Mouse (Mus musculus) frontal cortex, postnatal 25 days (tissue): Measurements from ENCODE around the gene Glb1.

Experiments
- DNase-seq, 2 experiments: peaks; one replicate each; pipeline ENCODE4 v3.0.0; 2022; ENCODE audit warnings: low spot score in 2 of 2

Gene Glb1

GRCm38 (mm10) chr9:114394677-114395076 lies 6.2 kb upstream of the Glb1 start:
- no peak for DNase-seq

GRCm38 (mm10) chr9:114395258-114395657 lies 5.6 kb upstream of the Glb1 start:
- no peak for DNase-seq

DNA sequence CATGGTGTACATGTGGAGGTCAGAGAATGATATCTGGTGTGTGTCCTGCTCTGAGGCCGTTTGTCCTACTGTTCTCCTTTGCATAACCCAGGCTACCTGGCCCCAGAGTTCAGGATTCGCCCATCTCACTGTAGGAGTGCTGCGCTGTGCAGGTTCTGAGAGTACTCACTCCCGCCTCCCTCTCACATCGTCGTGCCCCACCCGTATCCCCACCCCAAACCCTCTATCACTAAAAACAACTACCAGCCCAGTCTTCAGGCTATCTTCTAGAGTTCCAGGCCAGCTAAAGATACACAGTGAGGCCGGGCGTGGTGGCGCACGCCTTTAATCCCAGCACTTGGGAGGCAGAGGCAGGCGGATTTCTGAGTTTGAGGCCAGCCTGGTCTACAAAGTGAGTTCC lies 1.2 kb upstream of the Glb1 start:
- DNase-seq = no peak

DNA sequence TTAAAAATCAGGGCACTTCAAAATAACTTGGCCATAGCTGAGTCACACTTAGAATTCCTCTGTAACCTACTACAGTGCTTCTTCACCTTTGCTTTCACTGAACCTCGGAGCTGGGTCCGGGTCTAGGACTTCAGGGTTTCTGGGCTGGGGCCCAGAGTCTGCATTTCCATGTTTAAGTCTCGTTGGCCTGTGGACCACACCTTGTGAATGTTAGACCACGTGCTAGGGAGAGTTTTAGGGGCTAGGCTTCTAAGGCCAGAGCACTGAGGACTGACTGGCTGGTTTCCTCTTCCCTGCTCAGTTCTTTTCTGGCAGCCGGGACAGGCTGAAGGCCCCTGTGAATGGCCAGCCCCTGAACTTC lies 308 bp upstream of the Glb1 start:
- DNase-seq = no peak

DNA sequence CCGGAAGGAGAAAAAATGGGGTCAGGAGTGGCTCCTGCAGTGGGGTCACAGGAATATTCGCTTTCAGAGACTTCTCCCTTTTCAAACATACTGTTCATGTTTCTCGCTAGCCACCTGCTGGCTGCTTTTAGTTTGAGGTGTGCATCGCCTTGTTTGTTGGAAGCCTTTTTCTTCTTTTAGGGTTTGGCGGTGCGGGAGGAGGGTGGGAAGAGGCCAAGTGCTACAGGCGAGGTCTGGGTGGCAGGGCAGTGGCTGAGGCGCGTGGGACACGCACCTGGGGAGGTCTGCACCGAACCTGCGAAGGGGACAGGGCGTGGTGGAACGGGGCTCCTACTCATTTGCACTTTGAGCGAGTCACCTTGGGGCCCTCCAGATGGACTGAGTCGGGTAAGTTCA lies 807 bp downstream of the Glb1 start:
- DNase-seq = peak in 1 of 2 experiments; percentile 10

GRCm38 (mm10) chr9:114407676-114408075 lies 6.8 kb downstream of the Glb1 start:
- no peak for DNase-seq

- no peak for DNase-seq
Measured at GRCm38 (mm10) chr9:114410313-114410862, 9.5 kb downstream of the Glb1 start.

DNA sequence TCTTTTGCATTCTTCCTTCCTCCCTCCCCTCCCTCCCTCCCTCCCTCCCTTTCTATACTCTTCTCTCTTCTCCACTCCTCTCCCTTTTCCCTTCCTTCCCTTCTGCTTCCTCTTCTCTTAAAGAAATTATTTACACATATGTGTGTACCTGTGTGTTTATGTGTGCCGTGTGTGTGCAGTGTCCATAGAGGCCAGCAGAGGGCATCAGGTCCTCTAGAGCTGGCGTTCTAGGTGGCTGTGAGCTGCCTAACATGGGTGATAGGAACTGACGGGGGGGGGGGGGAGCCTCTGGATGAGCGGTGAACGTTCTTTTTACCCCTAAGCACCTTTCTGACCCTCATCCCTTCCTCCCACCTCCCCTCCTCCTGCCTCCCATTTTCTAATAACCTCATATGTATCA lies 10.4 kb downstream of the Glb1 start:
- no peak for DNase-seq

GRCm38 (mm10) chr9:114412406-114412805 lies 11.5 kb downstream of the Glb1 start:
- DNase-seq = no peak

- DNase-seq = no peak
Measured at GRCm38 (mm10) chr9:114413866-114414265, 13.0 kb downstream of the Glb1 start.

GRCm38 (mm10) chr9:114415701-114416100 lies 14.8 kb downstream of the Glb1 start:
- peak in 1 of 2 experiments; percentile 24 for DNase-seq

DNA sequence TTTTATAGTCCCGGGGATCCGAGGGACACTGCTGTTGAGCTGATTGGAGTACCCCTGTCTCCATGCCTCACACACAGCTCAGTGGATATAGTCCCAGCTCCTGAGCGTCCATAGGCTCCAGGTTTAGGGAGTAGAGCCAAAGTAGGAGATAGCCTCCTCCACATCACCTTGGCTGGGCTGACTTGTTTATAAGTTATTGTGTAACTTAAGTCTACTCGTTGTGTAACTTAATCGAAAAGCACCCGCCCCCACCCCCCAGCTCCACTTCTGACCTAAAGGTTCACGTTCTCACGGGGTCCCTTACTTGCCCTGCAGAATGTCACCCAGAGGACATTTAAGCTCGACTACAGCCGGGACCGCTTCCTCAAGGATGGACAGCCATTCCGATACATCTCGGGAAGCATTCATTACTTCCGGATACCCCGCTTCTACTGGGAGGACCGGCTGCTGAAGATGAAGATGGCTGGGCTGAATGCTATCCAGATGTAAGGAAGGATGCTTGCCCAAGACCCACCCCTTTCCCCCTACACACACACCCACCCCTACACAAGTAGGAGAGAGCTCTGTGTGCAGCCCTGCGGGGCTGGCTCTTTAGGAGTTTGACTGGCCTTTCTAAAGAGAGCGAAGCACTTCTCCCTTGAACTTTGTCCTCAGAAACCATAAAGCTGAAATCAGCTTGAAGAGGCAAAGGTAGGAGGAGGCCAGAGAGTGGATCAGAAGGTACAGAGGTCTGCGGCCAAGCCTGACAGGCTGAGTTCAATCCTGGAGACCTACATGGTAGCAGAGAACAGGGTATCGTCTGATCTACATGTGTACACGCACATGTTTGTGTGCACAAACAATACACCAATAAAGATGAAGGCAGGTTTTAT lies 16.0 kb downstream of the Glb1 start:
- DNase-seq = no peak

GRCm38 (mm10) chr9:114418187-114418586 lies 17.3 kb downstream of the Glb1 start:
- DNase-seq = no peak

GRCm38 (mm10) chr9:114420443-114420842 lies 19.6 kb downstream of the Glb1 start:
- DNase-seq = no peak

DNA sequence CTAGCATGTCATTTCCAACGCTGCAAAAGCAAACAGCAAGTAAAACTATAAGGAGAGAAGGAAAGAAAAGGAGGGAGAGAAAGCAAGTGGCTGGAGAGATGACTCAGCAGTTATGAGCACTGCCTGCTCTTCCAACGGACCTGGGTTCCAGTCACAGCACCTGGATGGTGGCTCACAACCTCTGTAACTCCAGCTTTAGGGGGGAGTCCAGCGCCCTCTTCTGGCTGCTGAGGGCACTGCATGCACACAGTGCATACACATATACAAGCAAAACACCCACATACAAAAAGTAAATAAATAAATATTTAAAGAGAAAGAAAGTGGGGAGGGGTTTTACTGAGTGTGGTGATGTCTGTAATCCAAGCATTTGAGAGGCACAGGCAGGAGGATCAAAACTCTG lies 20.2 kb downstream of the Glb1 start:
- DNase-seq = no peak

GRCm38 (mm10) chr9:114421797-114422196 lies 20.9 kb downstream of the Glb1 start:
- no peak for DNase-seq

- DNase-seq = no peak
Measured at GRCm38 (mm10) chr9:114425576-114425975, 24.7 kb downstream of the Glb1 start.

DNA sequence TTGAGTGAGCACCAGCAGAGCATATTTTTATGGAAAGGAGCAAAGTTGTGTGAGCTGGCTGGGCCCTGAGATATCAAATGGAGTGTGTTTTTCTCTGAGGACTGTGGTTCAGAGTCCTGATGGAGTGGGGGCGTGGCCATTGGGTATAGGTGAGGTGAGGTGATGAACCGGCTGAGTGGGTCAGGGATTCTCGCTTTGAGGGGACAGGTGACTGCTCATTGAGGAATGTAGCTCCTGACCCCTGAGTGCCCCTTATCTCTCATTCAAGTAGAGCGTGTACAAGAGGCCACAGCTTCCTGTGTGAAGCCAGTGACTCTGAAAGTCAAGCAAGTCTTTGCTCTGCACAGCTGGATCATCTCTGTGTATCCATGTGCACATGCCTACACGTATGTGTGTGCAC lies 25.3 kb downstream of the Glb1 start:
- no peak for DNase-seq

DNA sequence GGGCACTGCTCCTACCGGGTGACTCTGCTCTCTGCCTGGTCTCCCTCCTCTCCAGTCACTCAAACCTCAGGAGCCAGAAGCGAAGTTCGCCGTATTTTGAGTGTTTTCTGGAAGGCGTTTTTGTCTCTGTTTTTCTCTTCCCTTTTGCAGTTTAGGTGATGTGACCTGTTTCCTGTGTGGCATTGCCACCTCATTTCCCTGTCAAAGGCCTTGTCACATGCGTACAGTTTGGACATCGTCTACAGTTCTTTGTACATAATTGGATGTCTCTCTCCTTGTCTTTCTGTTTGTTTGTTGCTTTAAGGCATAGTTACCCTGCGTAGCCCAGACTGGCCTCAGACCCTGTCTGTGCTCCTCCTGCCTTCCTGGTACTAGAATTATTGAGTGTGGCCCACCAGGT lies 26.5 kb downstream of the Glb1 start:
- DNase-seq = no peak

DNA sequence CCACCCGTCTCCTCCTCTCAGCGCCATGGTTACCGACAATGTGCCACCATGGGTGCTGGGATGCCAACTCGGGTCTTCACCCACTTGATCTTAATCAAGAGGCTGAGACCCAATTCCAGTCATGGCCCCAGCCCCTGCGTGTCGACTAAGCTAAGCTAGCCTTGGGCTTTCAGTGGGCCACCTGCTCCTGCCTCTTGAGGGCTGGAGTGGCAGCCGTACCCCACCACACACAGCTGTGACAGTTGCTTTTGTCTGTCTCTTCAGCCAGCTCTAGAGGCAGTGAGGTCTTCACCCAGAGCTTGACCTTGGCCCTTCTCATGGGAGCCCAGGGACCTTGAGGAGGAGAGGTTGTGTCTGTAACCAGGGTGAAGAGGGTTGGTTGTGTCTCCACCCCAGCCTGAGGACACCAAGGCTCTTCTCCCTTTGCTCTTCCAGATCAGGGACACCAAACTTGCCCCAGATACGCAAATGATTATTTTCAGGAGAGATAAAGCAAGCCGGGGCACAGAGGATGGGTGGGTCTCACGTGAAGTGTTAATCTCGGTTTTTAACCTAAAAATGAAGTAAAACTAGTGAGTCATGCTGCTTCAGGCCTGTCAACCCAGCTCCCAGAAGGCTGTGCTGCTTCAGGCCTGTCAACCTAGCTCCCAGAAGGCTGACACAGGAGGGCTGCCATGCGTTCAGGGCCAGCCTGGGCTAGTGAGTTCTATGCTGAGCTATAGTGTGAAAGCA lies 27.4 kb downstream of the Glb1 start:
- DNase-seq = no peak

DNA sequence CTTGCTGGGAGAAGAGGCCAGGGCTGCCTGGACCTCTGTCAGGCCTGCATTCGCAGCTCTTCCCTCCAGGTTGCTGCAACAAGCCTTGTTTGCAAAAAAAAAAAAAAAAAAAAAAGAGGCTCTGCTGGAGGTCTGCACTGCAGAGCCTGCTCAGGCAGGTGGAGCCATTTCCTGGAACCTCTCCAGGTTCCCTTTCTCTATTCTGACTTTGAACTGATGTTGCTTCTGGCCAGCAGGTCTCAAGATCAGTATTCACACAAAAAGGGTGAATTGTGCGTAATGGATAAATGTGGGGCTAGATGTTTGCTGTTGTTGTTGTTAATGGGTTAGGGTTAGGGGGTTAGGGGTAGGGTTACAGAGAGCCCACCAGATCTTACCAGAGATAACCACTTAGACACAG lies 34.8 kb downstream of the Glb1 start:
- no peak for DNase-seq

- DNase-seq = no peak
Measured at GRCm38 (mm10) chr9:114440548-114440947, 39.7 kb downstream of the Glb1 start.

- no peak for DNase-seq
Measured at GRCm38 (mm10) chr9:114442225-114442624, 41.3 kb downstream of the Glb1 start.
